Mouse (Mus musculus) T-helper 1 cell (primary cell): ENCODE results near the gene Nrxn1.
"Not testable (repeated sequence)": the region's sequence is repeated elsewhere in the genome, so short reads cannot be mapped to it uniquely, and the experiment has no call there.

Source experiments
- in situ Hi-C: fragments of 300-600 bp; cut with MboI, MseI; formaldehyde crosslinking; loops from one replicate; pipeline ENCODE4 v1.15.1; 2025; ENCODE audit warnings: high pct_unique_total_duplicates

Nrxn1 gene

DNA sequence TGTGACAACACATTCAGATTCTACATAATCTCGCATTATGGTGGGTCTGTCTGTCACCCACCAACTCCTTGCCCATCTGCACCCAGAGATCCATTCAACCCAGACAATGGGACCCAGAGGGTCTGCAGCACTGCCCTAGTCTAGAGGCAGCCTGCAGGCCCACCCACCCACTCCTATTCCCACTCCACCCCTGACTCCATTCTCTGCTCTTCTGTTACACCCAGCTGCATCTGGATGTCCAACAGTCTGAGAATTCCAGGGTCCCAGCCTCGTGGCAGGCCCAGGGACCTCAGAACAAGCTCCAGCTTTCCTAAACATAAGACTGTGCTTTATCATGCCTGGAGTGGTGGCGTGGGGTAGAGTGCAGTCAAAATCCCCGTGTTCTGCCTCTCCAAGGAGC lies 820.6 kb downstream of the Nrxn1 start:
- in situ Hi-C loops: no loop called here

DNA sequence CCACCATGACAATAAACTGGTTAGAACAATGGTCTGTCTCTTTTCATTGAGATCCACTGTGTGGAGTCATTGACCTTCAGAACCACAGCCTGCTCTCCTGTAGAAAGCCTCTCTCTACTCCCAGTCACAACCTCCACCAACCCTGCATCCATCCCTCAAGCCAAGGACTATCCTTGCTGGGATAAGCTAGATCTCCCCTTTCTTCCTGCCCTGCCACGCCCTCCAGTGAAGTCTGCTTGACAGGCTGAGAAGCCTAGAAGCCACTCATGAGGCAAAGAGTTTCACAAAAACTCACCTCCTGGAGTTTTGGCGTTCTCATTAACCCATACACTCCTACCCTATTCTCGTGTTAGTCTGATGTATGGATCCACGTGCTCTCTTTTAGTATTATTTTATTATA lies 821.7 kb downstream of the Nrxn1 start:
- in situ Hi-C loops: no loop called here

DNA sequence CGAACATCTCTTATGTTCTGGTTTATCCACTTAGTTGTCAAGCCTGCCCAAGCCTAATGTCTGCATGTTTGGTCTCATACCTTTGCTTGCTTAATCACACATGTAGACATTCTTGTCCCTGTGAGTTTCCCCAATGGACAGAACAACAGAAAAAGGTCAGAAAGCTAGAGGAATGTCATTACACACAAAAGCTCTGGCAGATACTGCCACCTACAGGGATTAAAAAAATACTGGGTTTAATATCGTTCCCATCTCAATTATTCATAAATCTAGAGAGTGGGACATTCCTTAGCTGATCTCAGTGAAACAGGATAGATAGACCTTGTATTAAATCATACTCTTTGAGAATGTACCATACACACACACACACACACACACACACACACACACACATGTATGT lies 823.7 kb downstream of the Nrxn1 start:
- in situ Hi-C loops: no loop called here

DNA sequence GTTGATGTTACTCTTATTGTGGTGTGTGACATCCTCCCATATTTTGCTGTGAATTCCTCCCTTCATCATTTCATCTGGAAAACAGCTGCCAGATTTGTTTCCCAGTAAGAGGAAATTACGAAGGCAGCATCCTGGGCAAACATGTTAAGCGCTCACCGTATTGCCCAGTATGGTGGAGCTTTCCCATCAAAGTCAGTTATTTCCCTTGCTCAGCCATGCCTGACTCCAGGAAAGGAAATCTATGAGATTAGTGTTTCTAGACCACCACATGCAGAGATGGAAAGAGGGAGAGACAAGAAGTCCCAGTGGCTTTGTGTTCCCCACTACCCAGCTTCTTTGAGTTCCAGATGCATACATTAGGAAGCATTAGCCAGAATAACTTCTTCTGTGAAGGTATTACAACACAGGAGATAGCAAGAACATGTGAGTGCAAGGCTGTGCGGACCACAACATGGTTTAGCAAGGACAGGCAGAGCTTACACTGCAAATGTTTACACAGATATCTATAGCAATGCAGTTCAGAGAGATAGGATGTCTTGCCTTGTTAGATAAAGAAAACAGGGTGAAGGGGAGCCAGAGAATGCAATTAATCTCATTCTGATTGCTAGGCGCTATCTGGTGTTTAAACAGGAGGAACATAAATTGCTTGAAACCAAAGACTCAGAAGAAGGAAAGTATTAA lies 839.3 kb downstream of the Nrxn1 start:
- in situ Hi-C loops: no loop called here

DNA sequence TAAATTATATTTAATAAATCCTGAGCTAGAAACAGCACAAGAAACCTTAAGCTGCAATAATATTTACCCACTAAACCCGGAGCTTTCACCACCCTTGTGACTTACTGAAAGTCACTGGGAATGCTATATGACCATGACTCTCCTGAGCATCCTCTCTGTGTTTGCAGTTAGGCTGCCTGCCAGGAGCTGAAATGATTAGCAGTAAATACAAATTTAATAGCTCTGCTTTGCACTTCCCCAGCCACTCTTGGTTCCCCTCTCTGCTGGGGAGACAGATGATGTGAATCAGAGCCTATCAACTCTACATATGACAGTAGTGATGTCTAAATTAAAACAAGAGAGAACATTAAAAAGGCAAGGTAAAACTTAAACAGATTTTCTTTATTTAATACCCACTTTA lies 840.7 kb downstream of the Nrxn1 start:
- in situ Hi-C loops: no loop called here

DNA sequence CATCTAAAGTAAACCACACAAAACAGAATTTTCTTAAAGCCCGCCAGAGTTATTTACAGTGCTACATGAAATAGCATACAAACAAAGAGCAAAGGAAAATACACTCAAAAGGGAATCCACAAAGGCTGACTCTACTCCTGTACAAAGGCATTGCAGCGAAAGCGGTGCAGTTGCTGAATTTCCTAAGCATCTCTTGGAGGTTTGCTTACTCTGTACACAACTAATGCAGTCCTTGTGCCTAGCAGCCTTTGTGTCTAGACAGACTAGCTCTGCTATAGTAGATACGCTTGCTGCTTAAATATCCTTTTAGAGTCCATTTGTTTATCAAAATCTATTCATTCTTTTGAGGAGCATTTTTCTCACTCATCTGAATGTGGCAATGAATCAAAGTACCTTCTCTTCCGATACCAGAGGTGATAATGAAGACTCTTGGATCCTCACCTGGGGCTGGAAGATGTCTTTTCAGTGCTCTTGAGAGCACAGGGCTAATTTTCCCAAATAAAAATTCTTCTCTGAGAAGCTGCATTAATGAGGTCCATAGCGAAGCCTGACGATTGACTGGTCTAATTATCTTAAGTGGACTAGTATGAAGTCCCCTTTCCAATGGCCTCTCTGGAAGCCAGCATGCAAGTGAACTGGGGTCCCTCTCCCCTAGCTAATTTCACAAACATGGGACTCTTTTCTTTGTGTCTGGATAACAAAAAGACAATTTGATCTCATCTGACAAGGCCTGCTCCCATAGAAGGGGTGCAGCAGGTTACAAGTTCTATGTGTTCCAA lies 845.6 kb downstream of the Nrxn1 start:
- in situ Hi-C loops: no loop called here

DNA sequence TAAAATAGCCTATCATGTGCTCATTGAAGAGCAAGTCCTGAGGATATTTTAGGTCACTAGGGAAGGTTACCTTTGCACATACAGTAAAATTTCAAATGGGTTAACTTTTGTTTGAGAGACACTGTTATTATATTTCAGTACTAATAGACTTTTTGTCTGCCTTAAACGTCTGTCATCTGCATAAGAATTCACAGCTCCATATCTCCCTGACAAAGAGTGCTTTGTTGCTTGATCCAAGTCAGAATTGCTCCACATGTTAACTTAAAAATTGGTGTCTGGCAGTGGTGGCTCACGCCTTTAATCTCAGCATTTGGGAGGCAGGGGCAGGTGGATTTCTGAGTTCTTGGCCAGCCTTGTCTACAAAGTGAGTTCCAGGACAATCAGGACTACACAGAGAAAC lies 848.5 kb downstream of the Nrxn1 start:
- in situ Hi-C loops: no loop called here

DNA sequence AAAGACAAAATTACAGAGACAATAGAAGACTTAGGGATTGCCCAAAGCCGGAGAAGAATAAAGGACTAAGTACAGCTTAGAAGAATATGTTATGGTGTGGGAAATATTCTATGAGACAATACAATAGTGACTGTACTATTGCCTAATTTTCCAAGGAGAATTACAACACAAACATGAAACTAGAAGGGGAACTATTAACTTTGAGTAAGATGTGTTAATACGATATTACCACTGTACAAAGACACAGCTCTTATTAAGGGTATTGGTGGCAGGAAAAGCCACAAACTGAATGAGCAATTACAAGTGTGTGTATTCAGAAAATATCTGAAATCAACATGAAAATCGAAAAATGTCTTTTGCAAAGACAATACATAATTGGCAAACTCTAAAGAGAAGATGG lies 853.9 kb downstream of the Nrxn1 start:
- in situ Hi-C loops: no loop called here

DNA sequence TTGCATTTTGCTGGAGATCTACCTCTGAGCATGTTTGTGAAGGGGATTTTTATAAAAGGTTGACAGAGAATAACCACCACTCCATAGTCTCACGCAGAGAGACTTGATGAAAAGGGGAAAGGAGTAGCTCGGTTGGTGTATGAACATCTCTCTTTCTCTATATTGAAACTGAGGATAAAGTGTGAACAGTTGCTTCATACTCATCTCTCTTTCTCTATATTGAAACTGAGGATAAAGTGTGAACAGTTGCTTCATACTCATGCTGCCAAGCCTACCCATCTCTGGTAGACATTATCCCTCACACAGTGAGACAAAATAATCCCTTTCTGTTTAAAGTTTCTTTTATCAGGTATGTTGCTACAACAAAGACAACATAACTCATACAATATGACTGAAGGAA lies 854.4 kb downstream of the Nrxn1 start:
- in situ Hi-C loops: no loop called here

DNA sequence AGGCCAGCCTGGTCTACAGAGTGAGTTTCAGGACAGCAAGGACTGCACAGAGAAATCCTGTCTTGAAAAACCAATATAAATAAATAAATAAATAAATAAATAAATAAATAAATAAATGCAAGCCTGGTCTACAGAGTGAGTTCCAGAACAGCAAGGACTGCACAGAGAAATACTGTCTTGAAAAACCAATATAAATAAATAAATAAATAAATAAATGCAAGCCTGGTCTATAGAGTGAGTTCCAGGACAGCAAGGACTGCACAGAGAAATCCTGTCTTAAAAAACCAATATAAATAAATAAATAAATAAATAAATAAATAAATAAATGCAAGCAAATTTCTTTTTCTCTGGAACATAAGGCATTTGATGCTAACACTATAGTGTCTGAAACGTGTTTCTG lies 857.2 kb downstream of the Nrxn1 start:
- in situ Hi-C loops: not testable (repeated sequence)

DNA sequence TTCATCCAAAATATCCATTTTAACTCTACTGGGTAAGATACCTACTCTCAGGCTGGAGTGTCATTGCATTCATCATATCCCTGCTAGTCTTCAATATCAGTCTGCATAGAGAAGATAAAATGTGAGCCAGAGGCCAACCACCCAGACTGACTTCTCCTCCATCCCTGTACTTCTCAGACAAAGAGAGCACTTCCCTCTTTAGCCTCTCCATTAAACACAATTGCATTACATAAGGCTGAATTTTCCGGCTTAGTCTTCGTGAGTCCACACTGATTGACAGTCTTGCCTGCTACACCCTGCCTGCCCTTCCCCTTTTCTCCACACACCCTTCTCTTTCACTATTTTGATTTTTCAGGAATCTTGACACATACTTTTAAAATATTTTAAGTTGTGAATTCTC lies 858.1 kb downstream of the Nrxn1 start:
- in situ Hi-C loops: no loop called here

DNA sequence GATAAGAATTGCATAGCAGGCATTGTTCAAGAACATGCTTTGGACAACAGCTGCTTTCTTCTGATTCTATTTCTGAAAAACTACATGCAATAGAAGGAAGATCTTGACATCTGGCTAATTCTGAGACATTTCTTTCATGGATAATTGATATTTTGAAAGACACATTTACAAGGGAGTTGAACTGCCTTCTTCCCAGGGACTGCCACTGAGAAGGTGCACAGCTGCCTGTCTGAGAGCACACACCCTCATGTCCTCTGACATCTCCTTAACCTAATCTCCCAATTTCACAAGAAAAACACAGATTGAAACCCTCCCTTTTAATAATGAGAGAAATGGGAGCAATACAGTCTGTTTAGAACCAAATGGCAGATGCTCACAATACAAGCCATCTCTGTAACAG lies 884.3 kb downstream of the Nrxn1 start:
- in situ Hi-C loops: no loop called here

DNA sequence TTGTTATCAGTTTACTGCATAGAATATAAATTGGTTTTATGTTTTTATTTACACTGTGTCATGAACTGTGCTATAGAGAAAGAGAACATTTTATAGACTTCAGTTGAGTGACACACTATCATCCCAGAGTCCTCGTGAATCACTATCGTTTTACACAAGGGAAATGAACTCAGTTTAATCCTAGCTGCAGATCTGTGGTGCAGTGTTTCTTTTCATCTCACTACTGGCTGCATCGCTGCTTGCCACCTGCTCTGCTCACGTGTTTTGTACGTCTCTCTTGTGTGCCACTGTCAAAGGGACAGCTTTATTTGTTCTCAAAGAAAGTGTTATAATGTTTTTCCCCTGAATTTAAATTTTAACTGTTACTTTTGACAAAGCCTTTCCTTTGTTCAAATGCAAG lies 885.3 kb downstream of the Nrxn1 start:
- in situ Hi-C loops: no loop called here

DNA sequence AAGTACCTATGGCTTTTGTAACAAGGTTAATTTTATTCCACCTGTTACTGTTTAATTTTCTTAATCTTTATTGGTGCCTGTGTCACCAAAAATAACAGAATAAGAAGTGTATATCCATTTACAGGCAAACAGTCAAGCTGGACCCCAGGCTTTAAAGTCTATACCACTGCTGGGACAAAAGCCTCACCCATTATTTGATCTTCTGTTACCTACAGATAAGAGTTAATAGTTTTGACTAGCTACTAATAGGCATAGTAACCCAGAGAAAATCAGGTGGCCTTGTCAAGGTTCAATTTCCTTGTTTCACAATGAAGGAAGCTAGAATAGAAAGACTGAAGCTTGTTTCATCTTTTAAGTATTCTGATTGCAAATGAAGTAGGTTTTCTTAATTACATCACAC lies 888.9 kb downstream of the Nrxn1 start:
- in situ Hi-C loops: no loop called here

DNA sequence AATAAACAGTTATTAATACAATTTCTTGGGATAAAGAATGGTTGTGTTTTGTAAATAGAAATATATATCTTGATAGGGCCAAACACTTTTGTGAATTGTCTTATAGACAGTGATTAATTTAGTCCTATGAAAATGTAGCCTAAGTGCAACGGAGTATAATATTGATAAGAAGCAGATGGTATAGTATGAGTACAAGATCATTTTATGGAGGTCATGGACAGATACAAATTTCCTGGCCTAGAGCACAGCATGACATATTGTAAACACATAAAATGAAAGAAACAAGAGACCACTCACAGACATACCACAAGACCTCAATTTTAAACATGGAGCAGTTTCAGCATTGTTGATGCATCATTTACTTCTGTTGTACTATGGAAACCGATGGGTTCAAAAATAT lies 890.1 kb downstream of the Nrxn1 start:
- in situ Hi-C loops: no loop called here

DNA sequence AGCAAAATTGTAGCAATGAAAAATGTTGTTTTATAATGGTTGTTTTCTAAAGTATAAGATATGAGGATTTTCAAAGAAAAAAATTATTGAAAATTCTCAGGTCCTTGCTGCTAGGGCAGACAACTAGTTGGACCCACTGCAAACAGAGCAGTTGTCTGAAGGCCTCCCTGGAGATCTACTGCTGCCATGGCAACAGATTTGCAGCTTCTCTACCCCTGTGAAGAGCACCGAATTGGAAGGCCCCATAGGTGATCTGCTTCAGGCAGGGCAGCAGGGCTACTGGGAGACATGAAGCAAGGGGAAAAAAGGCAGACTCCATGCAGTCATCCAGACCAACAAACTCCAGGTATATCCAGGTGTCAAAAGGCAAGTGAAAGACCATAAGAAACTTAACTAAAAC lies 896.1 kb downstream of the Nrxn1 start:
- in situ Hi-C loops: no loop called here

DNA sequence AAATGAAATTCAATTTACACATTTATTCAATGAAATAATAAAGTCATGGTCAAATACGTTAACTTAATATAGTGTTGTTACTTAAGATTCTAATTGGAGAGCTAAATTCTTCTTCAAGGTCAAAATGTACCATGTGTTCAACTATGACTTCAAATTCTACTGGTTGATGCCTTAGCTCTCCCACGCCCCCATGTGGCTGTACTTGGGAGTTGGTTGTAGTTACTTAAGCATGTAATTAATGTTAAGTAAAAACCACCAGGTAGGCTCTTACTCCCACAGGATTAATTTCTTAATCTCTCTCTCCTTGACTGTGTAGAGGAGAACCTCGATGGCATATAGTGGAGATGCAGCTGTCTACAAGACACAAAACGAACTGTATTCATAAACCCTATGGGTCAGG lies 951.3 kb downstream of the Nrxn1 start:
- in situ Hi-C loops: no loop called here

DNA sequence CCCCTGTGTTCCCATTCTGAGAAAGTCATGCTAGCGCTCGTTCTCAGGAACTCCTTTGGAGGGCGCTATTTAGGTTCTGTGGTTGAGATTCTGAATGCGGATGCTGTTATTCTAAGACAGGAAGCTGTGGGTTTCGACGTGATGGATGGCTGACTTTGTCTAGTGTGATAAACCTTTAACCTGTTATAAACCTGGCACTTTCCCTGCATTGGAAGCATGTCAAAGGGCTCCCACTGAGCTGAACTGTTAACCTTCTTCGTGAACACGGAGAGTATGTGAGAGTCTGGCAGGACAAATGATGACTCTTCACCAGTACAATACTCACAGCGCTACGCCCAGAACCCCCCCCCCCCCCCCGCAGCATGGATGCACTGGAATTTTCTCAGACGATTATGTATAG lies 962.0 kb downstream of the Nrxn1 start:
- in situ Hi-C loops: no loop called here

DNA sequence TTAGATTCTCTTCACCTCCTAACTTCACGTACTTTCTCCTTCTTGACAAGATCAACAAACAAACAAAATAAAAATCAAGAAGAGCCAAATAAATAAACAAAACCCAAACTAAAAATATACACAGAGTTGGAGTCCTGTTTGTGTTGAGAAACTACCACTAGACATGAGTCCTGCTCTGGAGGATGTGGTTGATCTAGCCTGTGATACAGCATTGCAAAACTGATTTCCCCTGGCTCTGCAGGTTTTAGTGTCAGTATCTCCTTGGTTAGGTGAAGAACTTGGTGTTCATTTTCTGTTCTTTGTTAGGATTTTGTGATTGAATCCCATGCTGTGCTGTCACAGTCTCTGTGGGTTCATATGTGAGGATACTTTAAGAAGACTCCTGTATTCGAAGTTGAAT lies 963.7 kb downstream of the Nrxn1 start:
- in situ Hi-C loops: loop anchor here (10.0 kb wide), 1 partner anchor 1026 kb away; no protein-coding TSS in a partner anchor

DNA sequence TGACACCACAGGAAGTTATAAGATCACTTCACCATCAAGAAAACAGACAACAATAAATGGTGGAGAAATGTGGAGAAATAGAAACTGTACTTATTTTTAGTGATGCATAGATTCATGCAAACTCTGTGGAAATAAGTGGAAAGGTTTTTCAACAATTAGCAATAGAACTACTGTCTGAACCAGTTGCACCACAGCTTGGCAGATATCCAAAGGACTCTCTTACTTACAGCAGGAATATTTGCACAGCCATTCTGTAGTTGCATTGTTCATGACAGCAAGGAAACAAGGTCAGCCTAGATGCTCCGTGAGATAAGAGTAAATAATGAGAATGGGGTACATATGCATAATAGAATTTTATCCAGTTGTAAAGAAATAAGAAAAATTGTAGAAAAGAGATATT lies 965.3 kb downstream of the Nrxn1 start:
- in situ Hi-C loops: loop anchor here (10.0 kb wide), 1 partner anchor 1027 kb away; no protein-coding TSS in a partner anchor

DNA sequence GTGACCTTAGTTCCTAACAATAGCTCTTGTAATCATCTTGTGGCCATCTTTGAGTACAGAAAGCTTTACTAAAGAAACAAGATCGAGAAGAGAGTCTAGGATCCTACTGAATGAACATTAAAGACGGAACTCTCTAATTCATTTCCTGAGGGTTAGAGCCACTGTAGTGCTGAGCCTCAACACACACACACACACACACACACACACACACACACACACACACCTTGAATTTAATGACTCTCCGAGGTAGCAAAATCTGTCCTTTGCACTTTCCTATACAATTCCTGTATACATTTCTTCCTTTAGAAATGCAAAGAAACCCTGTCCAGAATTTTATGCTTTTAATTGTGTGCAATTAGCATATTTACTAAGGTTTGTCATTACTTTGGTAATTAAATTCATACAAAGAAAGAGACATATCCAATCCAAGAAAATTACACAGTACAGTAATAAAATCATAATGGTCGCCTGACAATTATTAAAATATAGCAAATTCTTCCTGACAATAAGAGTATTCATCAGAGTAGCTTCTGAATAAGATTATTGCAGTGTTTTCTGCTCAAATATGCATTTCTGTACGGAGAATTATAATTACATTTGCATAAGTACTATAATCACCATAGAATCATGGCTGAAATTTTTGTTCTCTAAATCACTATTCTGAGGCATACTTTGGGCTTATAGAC lies 969.9 kb downstream of the Nrxn1 start:
- in situ Hi-C loops: loop anchor here (10.0 kb wide), 1 partner anchor 1032 kb away; no protein-coding TSS in a partner anchor

DNA sequence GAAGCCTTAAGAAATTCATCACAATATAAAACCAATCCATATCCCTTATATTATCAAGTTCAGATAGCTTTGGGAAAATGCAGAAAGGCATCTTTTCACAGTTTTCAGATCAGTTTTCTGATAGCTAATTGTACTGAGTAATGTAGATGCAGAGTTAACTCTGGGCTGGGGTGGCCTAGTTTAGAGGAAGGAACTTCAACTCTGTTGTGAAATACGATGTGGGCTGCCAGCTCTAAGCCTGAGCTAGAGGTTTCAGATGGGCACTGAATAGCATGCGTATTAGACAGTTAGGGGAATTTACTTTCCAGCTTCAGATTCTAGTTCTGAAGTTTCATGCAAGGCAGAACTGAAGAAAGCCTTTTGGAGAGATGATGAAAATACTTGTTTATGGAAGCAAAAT lies 976.6 kb downstream of the Nrxn1 start:
- in situ Hi-C loops: no loop called here

DNA sequence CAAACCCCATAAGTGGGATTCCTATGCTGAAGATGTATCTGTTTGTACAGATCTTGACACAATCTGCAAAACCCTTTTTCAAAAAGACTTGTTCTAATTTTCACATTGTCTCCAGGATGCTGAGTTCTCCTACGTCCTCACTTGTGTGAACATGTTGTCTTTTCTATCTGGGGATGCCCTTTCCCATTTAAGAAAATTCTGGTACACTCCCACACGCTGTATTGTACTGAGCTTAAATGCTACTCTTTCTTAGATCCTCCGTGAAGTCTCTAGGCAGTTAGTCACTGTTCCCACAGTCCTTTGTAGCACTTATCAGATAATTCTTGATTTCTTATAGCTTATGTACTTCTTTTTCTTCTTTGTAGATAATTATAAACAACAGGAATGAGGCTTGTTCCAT lies 997.9 kb downstream of the Nrxn1 start:
- in situ Hi-C loops: no loop called here
